Mouse (Mus musculus) activated CD4-positive, CD25-positive, alpha-beta regulatory T cell, adult 4 months (primary cell): ENCODE measurements around the gene Hoxd11. TPM values are rescaled to one million over a fixed set of nuclear protein-coding genes. Genes with fewer than 3 reads are reported as not detected.

Experiments
- ATAC-seq: one replicate; pipeline ENCODE4 v1.8.0; 2017
- polyA plus RNA-seq, 2 experiments: library from polyadenylated mRNA; unstranded; fragments of 100-300 nt; shearing (Covaris generic); gene quantifications; one replicate each; pipeline ENCODE4 v1.2.1; 2017

Hoxd11 gene
- polyA plus RNA-seq, 2 experiments from 2014 or later, result not detected

GRCm38 (mm10) chr2:74666411-74666810, 12.9 kb upstream of the Hoxd11 start:
- ATAC-seq, result no peak

GRCm38 (mm10) chr2:74667191-74667841, 12.0 kb upstream of the Hoxd11 start:
- no peak for ATAC-seq

- no peak for ATAC-seq
Measured at GRCm38 (mm10) chr2:74667842-74668357, 11.5 kb upstream of the Hoxd11 start, which contains the start of gene Hoxd13. TSS of gene Hoxd13 (plus strand) at chr2:74668310.

GRCm38 (mm10) chr2:74668370-74669229, 10.8 kb upstream of the Hoxd11 start:
- no peak for ATAC-seq

GRCm38 (mm10) chr2:74669230-74669578, 10.2 kb upstream of the Hoxd11 start:
- no peak for ATAC-seq

- ATAC-seq, result no peak
Measured at GRCm38 (mm10) chr2:74669650-74670235, 9.6 kb upstream of the Hoxd11 start.

GRCm38 (mm10) chr2:74670632-74671188, 8.6 kb upstream of the Hoxd11 start:
- no peak for ATAC-seq

- no peak for ATAC-seq
Measured at GRCm38 (mm10) chr2:74671847-74672246, 7.5 kb upstream of the Hoxd11 start.

GRCm38 (mm10) chr2:74672481-74673362, 6.6 kb upstream of the Hoxd11 start:
- ATAC-seq, result no peak

- ATAC-seq, result no peak
Measured at GRCm38 (mm10) chr2:74673835-74674425, 5.4 kb upstream of the Hoxd11 start.

- no peak for ATAC-seq
Measured at GRCm38 (mm10) chr2:74674881-74675665, 4.3 kb upstream of the Hoxd11 start, which contains the start of gene Hoxd12. TSS of gene Hoxd12 (plus strand) at chr2:74675013.

GRCm38 (mm10) chr2:74675666-74676282, 3.6 kb upstream of the Hoxd11 start:
- no peak for ATAC-seq

GRCm38 (mm10) chr2:74676376-74677052, 2.8 kb upstream of the Hoxd11 start:
- ATAC-seq, result no peak

GRCm38 (mm10) chr2:74677106-74677505, 2.3 kb upstream of the Hoxd11 start:
- no peak for ATAC-seq

GRCm38 (mm10) chr2:74679596-74679971, 227 bp downstream of the Hoxd11 start:
- no peak for ATAC-seq

GRCm38 (mm10) chr2:74679980-74680379, 623 bp downstream of the Hoxd11 start:
- no peak for ATAC-seq

GRCm38 (mm10) chr2:74680561-74681398, 1.4 kb downstream of the Hoxd11 start:
- ATAC-seq, result no peak
